Mouse (Mus musculus): ENCODE measurements around the gene Zfp770. TPM values are rescaled to one million over a fixed set of nuclear protein-coding genes. Genes with fewer than 3 reads are reported as not detected.

The Zfp770 gene
- total and polyA plus RNA-seq, 3 experiments = 6.6 to 9.6 TPM; not detected in 1

GRCm38 (mm10) chr2:114228672-114229071, 27.4 kb upstream of the Zfp770 start:
- H3K9ac ChIP-seq (ENCODE audit: control insufficient read depth, low read depth, low read length, poor library complexity, severe bottlenecking) = no peak overlapping the region
- no peaks in the 10 kb centered on the region for H3K9me3 ChIP-seq (replicated peaks; ENCODE audit: insufficient read depth, low read length)
- no peaks in the 10 kb centered on the region for H3K4me1 ChIP-seq (ENCODE audit: control insufficient read depth in 1 of 2, insufficient read depth in 2 of 2, low read length in 2 of 2)
- H3K36me3 ChIP-seq (ENCODE audit: control insufficient read depth in 1 of 2, insufficient read depth in 2 of 2, low read length in 2 of 2) = no peaks in the 10 kb centered on the region
- H3K27ac ChIP-seq (ENCODE audit: control insufficient read depth, low read depth, low read length) = no peak overlapping the region
- TF ChIP-seq MYB (IDR thresholded peaks at IDR 0.05; ENCODE audit: low read depth, low read length) = no peak
- no peak for TF ChIP-seq POLR2AphosphoS2 (IDR thresholded peaks at IDR 0.05; ENCODE audit: low read length)
- TF ChIP-seq NELFE (IDR thresholded peaks at IDR 0.05; ENCODE audit: low read depth, low read length) = no peak
- no peak for TF ChIP-seq SMC3 (IDR thresholded peaks at IDR 0.05; ENCODE audit: low read depth, low read length)
- no peak for TF ChIP-seq USF2 (IDR thresholded peaks at IDR 0.05; ENCODE audit: borderline replicate concordance in 1 of 2, insufficient read depth in 1 of 2, low read depth in 1 of 2, low read length in 2 of 2)
- no peak for TF ChIP-seq CHD2 (IDR thresholded peaks at IDR 0.05; ENCODE audit: low read length)
- no peak for TF ChIP-seq USF1 (IDR thresholded peaks at IDR 0.05; ENCODE audit: low read depth, low read length)
- TF ChIP-seq TBP (IDR thresholded peaks at IDR 0.05; ENCODE audit: low read depth, low read length) = no peak
- no peak for TF ChIP-seq ZMIZ1 (IDR thresholded peaks at IDR 0.05; ENCODE audit: low read depth, low read length)
- no peak for TF ChIP-seq POLR2A (IDR thresholded peaks at IDR 0.05; ENCODE audit: control insufficient read depth in 1 of 2, insufficient read depth in 1 of 2, low read depth in 1 of 2, low read length in 2 of 2, poor library complexity in 1 of 2)
- TF ChIP-seq TAL1 (IDR thresholded peaks at IDR 0.05; ENCODE audit: low read length) = no peak
- no peak for TF ChIP-seq ZKSCAN1 (IDR thresholded peaks at IDR 0.05; ENCODE audit: low read depth, low read length)
- no peak for TF ChIP-seq GATA1 (IDR thresholded peaks at IDR 0.05; ENCODE audit: low read depth, low read length)
- no peak for TF ChIP-seq ELF1 (IDR thresholded peaks at IDR 0.05; ENCODE audit: low read depth, low read length)
- TF ChIP-seq MAFK (IDR thresholded peaks at IDR 0.05; ENCODE audit: borderline replicate concordance, low read depth, low read length) = no peak
- TF ChIP-seq GABPA (IDR thresholded peaks at IDR 0.05; ENCODE audit: low read depth, low read length) = no peak
- no peak for TF ChIP-seq MXI1 (IDR thresholded peaks at IDR 0.05; ENCODE audit: low read depth, low read length)
- no peak for TF ChIP-seq MAZ (IDR thresholded peaks at IDR 0.05; ENCODE audit: low read depth, low read length)
- TF ChIP-seq JUND (IDR thresholded peaks at IDR 0.05; ENCODE audit: low read depth, low read length) = no peak
- no peaks in the 10 kb centered on the region for H3K79me2 ChIP-seq (ENCODE audit: control insufficient read depth, insufficient read depth, low read length, poor library complexity)
- H3K4me3 ChIP-seq (ENCODE audit: control insufficient read depth in 1 of 2, insufficient read depth in 1 of 2, low read depth in 2 of 2, low read length in 2 of 2) = no peak overlapping the region
- H3K27me3 ChIP-seq (ENCODE audit: control insufficient read depth in 1 of 2, insufficient read depth in 2 of 2, low read length in 2 of 2) = no peaks in the 10 kb centered on the region
- DNase-seq (ENCODE audit: low read depth, low spot score) = no peak

GRCm38 (mm10) chr2:114205036-114205435, 3.8 kb upstream of the Zfp770 start:
- Histone ChIP-seq H3K4me1 (ENCODE audit: control insufficient read depth in 1 of 2, insufficient read depth in 2 of 2, low read length in 2 of 2) (peaks cover 0 to 4% of the 10 kb centered on the region in 2 experiments; a peak in 1 of 4 replicates), H3K27ac (ENCODE audit: control insufficient read depth, low read depth, low read length) (no peak overlapping the region), H3K36me3 (ENCODE audit: control insufficient read depth in 1 of 2, insufficient read depth in 2 of 2, low read length in 2 of 2) (peaks cover 0 to 12% of the 10 kb centered on the region in 2 experiments; a peak in 2 of 4 replicates), H3K9ac (ENCODE audit: control insufficient read depth, low read depth, low read length, poor library complexity, severe bottlenecking) (no peak overlapping the region), H3K79me2 (ENCODE audit: control insufficient read depth, insufficient read depth, low read length, poor library complexity) (peaks cover 10% of the 10 kb centered on the region), H3K27me3 (ENCODE audit: control insufficient read depth in 1 of 2, insufficient read depth in 2 of 2, low read length in 2 of 2) (peaks cover 0 to 5% of the 10 kb centered on the region in 2 experiments; a peak in 3 of 4 replicates), H3K9me3 (replicated peaks; ENCODE audit: insufficient read depth, low read length) (no peaks in the 10 kb centered on the region), H3K4me3 (ENCODE audit: control insufficient read depth in 1 of 2, insufficient read depth in 1 of 2, low read depth in 2 of 2, low read length in 2 of 2) (no peak overlapping the region)
- no peak for TF ChIP-seq POLR2AphosphoS2 (IDR thresholded peaks at IDR 0.05; ENCODE audit: low read length)
- no peak for TF ChIP-seq EP300 (IDR thresholded peaks at IDR 0.05; ENCODE audit: low read depth in 1 of 2, low read length in 2 of 2)
- TF ChIP-seq ELF1 (IDR thresholded peaks at IDR 0.05; ENCODE audit: low read depth, low read length) = no peak
- TF ChIP-seq TCF12 (IDR thresholded peaks at IDR 0.05; ENCODE audit: low read depth, low read length) = no peak
- TF ChIP-seq SMC3 (IDR thresholded peaks at IDR 0.05; ENCODE audit: low read depth, low read length) = no peak
- TF ChIP-seq CTCF (IDR thresholded peaks at IDR 0.05 in 2 of 3, conservative IDR thresholded peaks at IDR 0.05 in 1 of 3; ENCODE audit: control insufficient read depth in 1 of 3, insufficient read depth in 1 of 3, low read depth in 2 of 3, low read length in 3 of 3, poor library complexity in 1 of 3, severe bottlenecking in 1 of 3) = no peak
- TF ChIP-seq MYC (IDR thresholded peaks at IDR 0.05; ENCODE audit: low read depth, low read length) = no peak
- no peak for TF ChIP-seq POLR2AphosphoS5 (IDR thresholded peaks at IDR 0.05; ENCODE audit: borderline replicate concordance, low read depth, low read length)
- TF ChIP-seq BHLHE40 (IDR thresholded peaks at IDR 0.05; ENCODE audit: borderline replicate concordance, low read depth, low read length) = no peak
- TF ChIP-seq MXI1 (IDR thresholded peaks at IDR 0.05; ENCODE audit: low read depth, low read length) = no peak
- no peak for TF ChIP-seq E2F4 (IDR thresholded peaks at IDR 0.05; ENCODE audit: borderline replicate concordance, low read depth, low read length)
- TF ChIP-seq ZNF384 (IDR thresholded peaks at IDR 0.05; ENCODE audit: low read depth, low read length) = no peak
- TF ChIP-seq HCFC1 (IDR thresholded peaks at IDR 0.05; ENCODE audit: low read depth, low read length) = no peak
- TF ChIP-seq UBTF (IDR thresholded peaks at IDR 0.05; ENCODE audit: borderline replicate concordance, insufficient read depth, low read depth, low read length) = no peak
- no peak for TF ChIP-seq TBP (IDR thresholded peaks at IDR 0.05; ENCODE audit: low read depth, low read length)
- TF ChIP-seq MEF2A (IDR thresholded peaks at IDR 0.05; ENCODE audit: extremely low read depth, insufficient replicate concordance, low read depth, low read length, poor library complexity, severe bottlenecking) = no peak
- no peak for TF ChIP-seq USF2 (IDR thresholded peaks at IDR 0.05; ENCODE audit: borderline replicate concordance in 1 of 2, insufficient read depth in 1 of 2, low read depth in 1 of 2, low read length in 2 of 2)
- no peak for DNase-seq (ENCODE audit: low read depth, low spot score)
